Mouse (Mus musculus): ENCODE data around the gene Vamp2.

GRCm38 (mm10) chr11:69078805-69079438 is 9.4 kb upstream of the Vamp2 start:
- TF ChIP-seq CTCF (IDR thresholded peaks at IDR 0.05; ENCODE audit: control insufficient read depth, insufficient read depth, low read length) (no peak), POLR2A (IDR thresholded peaks at IDR 0.05; ENCODE audit: borderline replicate concordance, control insufficient read depth, low read depth, low read length) (no peak)

Measured in bone marrow, adult 2 months (tissue).